Mouse (Mus musculus) erythroblast, embryonic 14.5 days (primary cell): ENCODE results near the gene Trib3.

Experiments
- GATA1 ChIP-seq: IDR thresholded peaks from 2 replicates; pipeline ENCODE4 v1.6.1; 2012; ENCODE audit warnings: low read length, inconsistent platforms, mixed read lengths
- TAL1 ChIP-seq: IDR thresholded peaks from 3 replicates; pipeline ENCODE4 v1.6.1; 2012; ENCODE audit warnings: low read length, inconsistent platforms, mixed read lengths

DNA sequence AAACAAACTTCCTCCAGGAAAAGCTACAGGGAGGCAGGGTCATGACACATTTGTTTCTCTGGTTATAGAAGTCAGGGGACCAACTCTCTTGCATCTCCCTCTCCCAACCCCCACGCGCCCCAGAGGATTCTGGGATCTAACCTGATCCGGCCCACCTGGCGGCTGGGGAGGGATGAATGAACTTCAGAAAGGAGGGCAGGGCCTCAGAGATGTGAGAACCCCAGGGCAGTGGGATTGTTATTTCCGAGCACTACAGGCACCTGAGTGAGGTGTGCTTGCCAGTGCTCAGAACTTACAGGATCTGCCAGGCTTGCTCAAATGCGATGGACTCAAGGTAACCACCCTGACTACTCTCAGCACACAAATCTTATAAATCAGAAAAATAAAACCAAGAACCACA is 1.6 kb upstream of the Trib3 start:
- TF ChIP-seq TAL1, result no peak
- no peak for TF ChIP-seq GATA1
